Mouse (Mus musculus): ENCODE measurements around the gene Gm38431. TPM values are rescaled to one million over a fixed set of nuclear protein-coding genes. Genes with fewer than 3 reads are reported as not detected.
"Not testable (repeated sequence)": the region's sequence is repeated elsewhere in the genome, so short reads cannot be mapped to it uniquely, and the experiment has no call there.

Gm38431 gene
- total RNA-seq, 2 experiments from 2014 or later, result 0.51 to 1.9 TPM

GRCm38 (mm10) chr9:21051578-21051977, 40.2 kb downstream of the Gm38431 start:
- DNase-seq, result no peak
- intact Hi-C loops (cut with DNase I), result no loop called here

- intact Hi-C loops (cut with DNase I), result no loop called here
- no peak for DNase-seq
Observed at GRCm38 (mm10) chr9:21045235-21045634, 46.6 kb downstream of the Gm38431 start.

GRCm38 (mm10) chr9:21044785-21045184, 47.0 kb downstream of the Gm38431 start:
- intact Hi-C loops (cut with DNase I); DNase-seq: not testable (repeated sequence)

- intact Hi-C loops (cut with DNase I), result no loop called here
- no peak for DNase-seq
Observed at GRCm38 (mm10) chr9:21043563-21043962, 48.2 kb downstream of the Gm38431 start.

GRCm38 (mm10) chr9:21041308-21041707, 50.5 kb downstream of the Gm38431 start:
- no peak for DNase-seq
- intact Hi-C loops (cut with DNase I), result no loop called here

- intact Hi-C loops (cut with DNase I), result no loop called here
- no peak for DNase-seq
Observed at GRCm38 (mm10) chr9:21039779-21040178, 52.0 kb downstream of the Gm38431 start.

- DNase-seq, result no peak
- intact Hi-C loops (cut with DNase I), result no loop called here
Observed at GRCm38 (mm10) chr9:21037481-21037891, 54.3 kb downstream of the Gm38431 start.

GRCm38 (mm10) chr9:21036666-21037065, 55.1 kb downstream of the Gm38431 start:
- intact Hi-C loops (cut with DNase I), result no loop called here

GRCm38 (mm10) chr9:21036161-21036560, 55.6 kb downstream of the Gm38431 start:
- DNase-seq, result no peak
- intact Hi-C loops (cut with DNase I), result no loop called here

More at GRCm38 (mm10) chr9:21036666-21037065, 55.1 kb downstream of the Gm38431 start:
- no peak for DNase-seq

- no peak for DNase-seq
- intact Hi-C loops (cut with DNase I), result no loop called here
Observed at GRCm38 (mm10) chr9:21035586-21035985, 56.2 kb downstream of the Gm38431 start.

- no peak for DNase-seq
- intact Hi-C loops (cut with DNase I), result loop anchor here (5.0 kb wide), 1 partner anchor 58 kb away; the partner anchor contains the start of genes Gm38431 and Raver1
Observed at GRCm38 (mm10) chr9:21034481-21035085, 57.2 kb downstream of the Gm38431 start.

- peak; percentile 82 to 85 for DNase-seq
- intact Hi-C loops (cut with DNase I), result loop anchor here (5.0 kb wide), 1 partner anchor 59 kb away; the partner anchor contains the start of genes Gm38431 and Raver1
Observed at GRCm38 (mm10) chr9:21033136-21033535, 58.7 kb downstream of the Gm38431 start.

- intact Hi-C loops (cut with DNase I), result loop anchor here (5.0 kb wide), 1 partner anchor 60 kb away; the partner anchor contains the start of genes Gm38431 and Raver1
- DNase-seq, result no peak
Observed at GRCm38 (mm10) chr9:21032491-21032890, 59.3 kb downstream of the Gm38431 start.

- no peak for DNase-seq
Observed at GRCm38 (mm10) chr9:21031896-21032351, 59.9 kb downstream of the Gm38431 start, which contains the start of gene Icam5. Icam5 (plus strand) TSS chr9:21032073.

GRCm38 (mm10) chr9:21031251-21031895, 60.4 kb downstream of the Gm38431 start:
- intact Hi-C loops (cut with DNase I), result loop anchor here (2.0 to 5.0 kb wide), 2 partner anchors 61 to 105 kb away; partner anchors contain the start of genes Gm38431 and Raver1
- peak; percentile 59 to 71 for DNase-seq

More at GRCm38 (mm10) chr9:21031896-21032351, 59.9 kb downstream of the Gm38431 start, which contains the start of gene Icam5:
- intact Hi-C loops (cut with DNase I), result loop anchor here (2.0 to 5.0 kb wide), 2 partner anchors 60 to 105 kb away; partner anchors contain the start of genes Gm38431 and Raver1

GRCm38 (mm10) chr9:21030781-21031250, 61.0 kb downstream of the Gm38431 start:
- intact Hi-C loops (cut with DNase I), result loop anchor here (2.0 to 5.0 kb wide), 2 partner anchors 61 to 106 kb away; partner anchors contain the start of genes Gm38431 and Raver1
- peak; percentile 80 to 86 for DNase-seq

GRCm38 (mm10) chr9:21030055-21030600, 61.7 kb downstream of the Gm38431 start:
- DNase-seq, result no peak
- intact Hi-C loops (cut with DNase I), result loop anchor here (2.0 to 5.0 kb wide), 2 partner anchors 62 to 107 kb away; partner anchors contain the start of genes Gm38431 and Raver1

GRCm38 (mm10) chr9:21029291-21030054, 62.3 kb downstream of the Gm38431 start, which contains the start of gene Icam4:
Icam4 (plus strand) TSS chr9:21029373.
- intact Hi-C loops (cut with DNase I), result loop anchor here (1.0 to 5.0 kb wide), 4 partner anchors 15 to 107 kb away; partner anchors contain the start of genes Gm38431, Icam1, Mrpl4 and Raver1
- DNase-seq, result peak; percentile 87 to 88

- intact Hi-C loops (cut with DNase I), result loop anchor here (1.0 to 2.0 kb wide), 2 partner anchors 14 to 26 kb away; partner anchors contain the start of genes Icam1 and Mrpl4
- DNase-seq, result no peak
Observed at GRCm38 (mm10) chr9:21028560-21029110, 63.2 kb downstream of the Gm38431 start.
